In the genomic region with DNA sequence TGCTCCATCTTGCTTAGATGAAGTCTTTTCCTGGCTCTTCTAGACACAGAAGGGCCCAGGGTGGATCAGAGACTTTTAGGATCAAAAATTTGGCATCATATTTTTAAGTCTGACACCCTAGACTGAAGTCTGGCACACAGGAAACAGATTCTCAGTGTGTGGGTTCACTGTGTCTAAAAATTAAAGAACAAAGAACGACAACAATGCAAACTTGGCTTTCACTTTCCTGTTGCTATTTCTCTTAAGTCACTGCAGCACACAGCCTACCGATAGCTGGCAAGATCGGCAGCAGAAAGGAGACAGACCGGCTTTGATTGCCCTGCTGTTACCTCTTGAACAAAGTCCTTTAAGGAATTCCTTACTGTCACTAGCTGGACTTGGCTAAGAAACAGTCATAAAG, we compare ENCODE assay signal across 9 mouse cellular contexts.
"Had no signal": no experiment of that assay in that cellular context is flagged by ENCODE, and none has a peak within 500 bp of the region (broad histone marks: within the 10 kb centered on the region; RNA-seq: fewer than 3 reads in every experiment).

No protein-coding gene starts in this region.

- DNase-seq: kidney, adult 8-10 months; kidney, postnatal 25 days; left cerebral cortex, postnatal 4 days; lung, embryonic 14.5 days; lung, postnatal 10 days; right cerebral cortex, postnatal 14 days; thymus, postnatal 36 days had no signal

- ATAC-seq: intestine, postnatal 0 days; midbrain, embryonic 15.5 days had no signal
